Mouse (Mus musculus): ENCODE measurements around the gene Ttpal. TPM values are rescaled to one million over a fixed set of nuclear protein-coding genes. Genes with fewer than 3 reads are reported as not detected.
"Not testable (repeated sequence)": the region's sequence is repeated elsewhere in the genome, so short reads cannot be mapped to it uniquely, and the experiment has no call there.

The Ttpal gene
- polyA plus RNA-seq, 1 experiment, result 1.2 TPM

DNA sequence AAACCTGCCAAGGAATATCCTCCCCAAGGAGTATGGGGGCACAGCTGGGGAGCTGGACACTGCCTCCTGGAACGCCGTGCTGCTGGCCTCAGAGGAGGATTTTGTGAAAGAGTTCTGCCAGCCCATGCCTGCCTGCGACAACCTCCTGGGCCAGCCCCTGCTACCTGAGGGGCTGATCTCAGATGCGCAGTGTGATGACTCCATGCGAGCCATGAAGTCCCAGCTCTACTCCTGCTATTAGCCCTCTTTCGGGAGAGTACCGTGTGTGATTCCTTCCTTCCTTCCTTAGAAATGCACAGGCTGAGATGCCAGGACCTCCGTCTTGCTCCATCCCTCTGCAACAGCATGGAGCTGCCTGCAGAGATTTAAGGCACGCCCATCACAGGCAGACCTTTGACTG, 13.3 kb downstream of the Ttpal start:
- Histone ChIP-seq H3K4me3 (replicated peaks) (no peak overlapping the region), H3K36me3 (ENCODE audit: control insufficient read depth) (peaks cover 100% of the 10 kb centered on the region), H3K9me3 (ENCODE audit: control insufficient read depth, low read length) (no peaks in the 10 kb centered on the region), H3K4me1 (ENCODE audit: control insufficient read depth) (no peaks in the 10 kb centered on the region; the same call in none of the 2 replicates), H3K27me3 (ENCODE audit: control insufficient read depth) (no peaks in the 10 kb centered on the region)
- TF ChIP-seq GATA1 (IDR thresholded peaks at IDR 0.05; ENCODE audit: low read length), result no peak
- TF ChIP-seq TAL1 (IDR thresholded peaks at IDR 0.05; ENCODE audit: low read length), result no peak

DNA sequence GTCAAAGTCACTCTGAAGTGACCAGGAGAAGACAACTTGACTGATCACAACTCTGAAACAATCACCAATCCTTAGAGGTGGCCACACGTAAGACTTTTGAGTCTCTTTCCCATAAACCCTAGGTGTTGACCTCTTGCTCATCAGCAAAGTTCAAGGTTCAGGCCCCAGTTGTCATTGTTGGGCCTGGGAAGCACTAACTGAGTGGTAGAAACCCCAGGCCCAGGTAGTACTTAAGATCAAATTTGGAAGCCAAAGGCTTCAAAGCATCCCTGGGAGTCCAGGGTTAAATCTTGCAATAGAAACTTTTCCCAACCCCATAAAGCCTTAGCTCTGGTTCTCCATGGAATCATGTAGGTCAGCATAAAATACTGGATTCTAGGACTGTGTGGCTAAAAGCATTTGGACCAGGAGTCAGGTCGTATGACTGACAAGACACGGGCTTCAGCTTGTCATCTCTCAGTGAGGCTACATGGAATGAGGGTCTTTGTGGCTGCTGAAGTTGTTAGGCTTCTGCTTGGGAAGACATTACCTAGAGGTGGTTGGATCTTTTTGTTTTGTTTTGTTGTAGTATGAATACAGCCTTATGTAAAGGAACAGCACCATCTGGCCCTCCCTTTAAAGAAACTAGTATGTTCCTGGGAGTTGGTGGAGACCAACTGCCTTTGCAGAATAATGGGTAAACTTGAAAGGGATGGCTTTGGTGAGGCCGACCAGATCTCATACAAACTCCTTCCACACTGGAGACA, 14.0 kb downstream of the Ttpal start:
- Histone ChIP-seq H3K4me3 (replicated peaks) (no peak overlapping the region), H3K4me1 (ENCODE audit: control insufficient read depth) (no peaks in the 10 kb centered on the region; the same call in none of the 2 replicates), H3K36me3 (ENCODE audit: control insufficient read depth) (peaks cover 100% of the 10 kb centered on the region), H3K27me3 (ENCODE audit: control insufficient read depth) (no peaks in the 10 kb centered on the region), H3K9me3 (ENCODE audit: control insufficient read depth, low read length) (no peaks in the 10 kb centered on the region)
- TF ChIP-seq GATA1 (IDR thresholded peaks at IDR 0.05; ENCODE audit: low read length) (no peak), TAL1 (IDR thresholded peaks at IDR 0.05; ENCODE audit: low read length) (no peak)

- Histone ChIP-seq H3K4me3 (replicated peaks) (no peak overlapping the region), H3K4me1 (ENCODE audit: control insufficient read depth) (no peaks in the 10 kb centered on the region; the same call in 1 of the 2 replicates), H3K27me3 (ENCODE audit: control insufficient read depth) (no peaks in the 10 kb centered on the region), H3K36me3 (ENCODE audit: control insufficient read depth) (peaks cover 100% of the 10 kb centered on the region), H3K9me3 (ENCODE audit: control insufficient read depth, low read length) (no peaks in the 10 kb centered on the region)
- no peak for TF ChIP-seq GATA1 (IDR thresholded peaks at IDR 0.05; ENCODE audit: low read length)
- TF ChIP-seq TAL1 (IDR thresholded peaks at IDR 0.05; ENCODE audit: low read length), result no peak
These were observed 14.6 kb downstream of the Ttpal start for GRCm38 (mm10) chr2:163616652-163617227.

- no peak overlapping the region for H3K4me3 ChIP-seq (replicated peaks)
- peaks cover 100% of the 10 kb centered on the region for H3K36me3 ChIP-seq (ENCODE audit: control insufficient read depth)
- no peaks in the 10 kb centered on the region for H3K9me3 ChIP-seq (ENCODE audit: control insufficient read depth, low read length)
- no peaks in the 10 kb centered on the region; the same call in 1 of the 2 replicates for H3K4me1 ChIP-seq (ENCODE audit: control insufficient read depth)
- H3K27me3 ChIP-seq (ENCODE audit: control insufficient read depth), result no peaks in the 10 kb centered on the region
- TF ChIP-seq GATA1 (IDR thresholded peaks at IDR 0.05; ENCODE audit: low read length), result no peak
- TF ChIP-seq TAL1 (IDR thresholded peaks at IDR 0.05; ENCODE audit: low read length), result no peak
These were observed 15.2 kb downstream of the Ttpal start for GRCm38 (mm10) chr2:163617232-163617863.

- no peak for TF ChIP-seq GATA1 (IDR thresholded peaks at IDR 0.05; ENCODE audit: low read length)
- no peak for TF ChIP-seq TAL1 (IDR thresholded peaks at IDR 0.05; ENCODE audit: low read length)
- H3K4me1 ChIP-seq (ENCODE audit: control insufficient read depth), result no peaks in the 10 kb centered on the region; the same call in 1 of the 2 replicates
- H3K36me3 ChIP-seq (ENCODE audit: control insufficient read depth), result peaks cover 100% of the 10 kb centered on the region
- H3K9me3 ChIP-seq (ENCODE audit: control insufficient read depth, low read length), result no peaks in the 10 kb centered on the region
- no peak overlapping the region for H3K4me3 ChIP-seq (replicated peaks)
- no peaks in the 10 kb centered on the region for H3K27me3 ChIP-seq (ENCODE audit: control insufficient read depth)
These were observed 15.8 kb downstream of the Ttpal start for GRCm38 (mm10) chr2:163617874-163618273.

DNA sequence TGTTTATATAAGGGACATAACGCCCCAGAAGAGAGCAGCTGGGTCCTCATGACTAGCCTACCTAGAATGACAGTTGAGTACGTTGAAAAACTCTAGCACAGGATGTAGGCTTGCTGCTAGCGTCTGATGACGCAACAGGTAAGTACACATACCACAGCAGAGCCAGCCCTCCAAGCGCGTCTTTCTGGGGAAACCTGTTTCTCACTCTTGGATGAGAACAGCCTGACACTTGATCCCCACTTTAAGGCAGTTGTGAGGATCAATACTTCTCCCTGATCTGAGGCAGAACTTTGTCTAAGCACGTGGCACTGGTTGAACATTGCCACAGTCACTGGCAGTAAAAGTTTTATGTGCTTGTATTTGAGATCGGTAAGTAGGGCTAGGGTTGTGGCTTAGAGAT, 18.3 kb downstream of the Ttpal start:
- no peaks in the 10 kb centered on the region; the same call in none of the 2 replicates for H3K4me1 ChIP-seq (ENCODE audit: control insufficient read depth)
- H3K36me3 ChIP-seq (ENCODE audit: control insufficient read depth), result peaks cover 100% of the 10 kb centered on the region
- TF ChIP-seq GATA1 (IDR thresholded peaks at IDR 0.05; ENCODE audit: low read length), result no peak
- no peak for TF ChIP-seq TAL1 (IDR thresholded peaks at IDR 0.05; ENCODE audit: low read length)

GRCm38 (mm10) chr2:163621401-163621800, 19.3 kb downstream of the Ttpal start:
- H3K4me3 ChIP-seq (replicated peaks); H3K4me1 ChIP-seq (ENCODE audit: control insufficient read depth); H3K9me3 ChIP-seq (ENCODE audit: control insufficient read depth, low read length); H3K27me3 ChIP-seq (ENCODE audit: control insufficient read depth): not testable (repeated sequence)
- H3K36me3 ChIP-seq (ENCODE audit: control insufficient read depth), result peaks cover 100% of the 10 kb centered on the region

More for the DNA sequence above, 18.3 kb downstream of the Ttpal start:
- Histone ChIP-seq H3K9me3 (ENCODE audit: control insufficient read depth, low read length) (no peaks in the 10 kb centered on the region), H3K4me3 (replicated peaks) (no peak overlapping the region), H3K27me3 (ENCODE audit: control insufficient read depth) (no peaks in the 10 kb centered on the region)

DNA sequence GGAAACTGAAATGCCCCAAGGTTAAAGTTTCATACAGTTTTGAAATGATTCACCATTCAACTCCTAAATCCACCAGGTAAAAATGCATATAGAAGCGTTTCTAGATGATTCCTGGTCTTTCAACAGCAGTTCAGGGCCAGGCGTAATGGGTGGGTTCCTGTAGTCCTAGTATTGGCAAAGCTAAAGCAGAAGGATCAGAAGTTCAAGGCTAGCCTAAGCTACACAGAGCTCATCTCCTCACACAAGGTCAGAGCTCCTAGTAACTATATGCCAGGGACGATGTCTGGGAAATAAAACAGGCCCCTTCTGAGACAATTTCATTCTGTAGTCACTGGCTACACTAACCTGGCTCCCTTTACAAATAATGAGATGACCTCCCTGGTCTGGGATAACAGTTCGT, 29.1 kb downstream of the Ttpal start:
- H3K4me3 ChIP-seq (replicated peaks), result no peak overlapping the region
- H3K27me3 ChIP-seq (ENCODE audit: control insufficient read depth), result no peaks in the 10 kb centered on the region
- TF ChIP-seq GATA1 (IDR thresholded peaks at IDR 0.05; ENCODE audit: low read length), result no peak
- TF ChIP-seq TAL1 (IDR thresholded peaks at IDR 0.05; ENCODE audit: low read length), result no peak
- H3K9me3 ChIP-seq (ENCODE audit: control insufficient read depth, low read length), result no peaks in the 10 kb centered on the region
- H3K36me3 ChIP-seq (ENCODE audit: control insufficient read depth), result peaks cover 100% of the 10 kb centered on the region
- peaks cover 14% of the 10 kb centered on the region for H3K4me1 ChIP-seq (ENCODE audit: control insufficient read depth)

GRCm38 (mm10) chr2:163631715-163632114, 29.6 kb downstream of the Ttpal start:
- H3K4me1 ChIP-seq (ENCODE audit: control insufficient read depth), result peaks cover 13% of the 10 kb centered on the region
- no peak overlapping the region for H3K4me3 ChIP-seq (replicated peaks)
- no peaks in the 10 kb centered on the region for H3K27me3 ChIP-seq (ENCODE audit: control insufficient read depth)
- no peak for TF ChIP-seq TAL1 (IDR thresholded peaks at IDR 0.05; ENCODE audit: low read length)
- TF ChIP-seq GATA1 (IDR thresholded peaks at IDR 0.05; ENCODE audit: low read length), result no peak
- peaks cover 100% of the 10 kb centered on the region for H3K36me3 ChIP-seq (ENCODE audit: control insufficient read depth)
- H3K9me3 ChIP-seq (ENCODE audit: control insufficient read depth, low read length), result no peaks in the 10 kb centered on the region
